Mouse (Mus musculus) liver, postnatal 0 days (tissue): ENCODE measurements at regions not wholly inside any gene's neighbourhood (a gene's known extent, or its start where the extent isn't known, plus 50 kb on each side); places are given as distances from the start of the nearest gene placed in this dataset.

Experiments
- CTCF ChIP-seq: sonication (generic); IDR thresholded peaks from 2 replicates; pipeline ENCODE4 v1.5.1; 2016; ENCODE audit warnings: antibody characterized with exemption, low read depth
- EP300 ChIP-seq: IDR thresholded peaks from 2 replicates; pipeline ENCODE4 v1.6.1; 2016; ENCODE audit warnings: antibody characterized with exemption, low read depth, mild to moderate bottlenecking

DNA sequence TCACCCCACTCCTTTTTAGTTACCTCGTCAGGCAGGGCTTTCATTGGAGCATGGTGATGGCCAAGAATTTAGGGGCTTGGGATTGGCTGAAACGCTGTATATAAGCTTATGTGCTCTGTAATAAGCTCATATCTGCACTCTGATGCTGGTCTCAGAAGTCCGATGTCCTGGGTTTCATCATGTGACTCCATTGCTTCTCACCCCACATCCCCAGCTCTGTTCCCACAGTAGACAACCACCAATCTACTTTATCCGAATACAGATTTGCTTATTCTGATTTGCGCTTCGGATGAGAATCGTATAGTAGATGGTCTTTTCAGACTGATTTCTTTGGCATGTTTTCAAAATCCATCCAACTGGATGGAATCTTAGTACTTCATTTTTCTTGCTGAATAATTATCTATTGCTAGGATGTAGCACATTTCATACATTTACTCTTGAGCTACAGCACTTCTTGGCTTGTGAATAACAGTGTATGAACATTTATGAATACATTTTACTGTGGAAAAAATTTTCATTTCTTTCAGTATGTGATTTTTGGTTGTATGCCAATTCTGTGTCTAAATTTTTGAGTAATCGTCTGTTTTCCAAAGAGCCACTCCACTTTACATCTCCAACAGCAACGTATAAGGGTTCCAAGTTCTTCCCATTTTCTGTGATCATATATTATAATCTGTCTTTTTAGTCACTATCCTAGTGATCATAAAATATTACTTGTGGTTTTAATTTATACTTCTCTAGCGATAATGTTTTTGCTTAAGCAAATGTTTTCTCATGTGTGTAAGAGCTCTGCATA is 185.7 kb downstream of the Hace1 start:
- no peak for TF ChIP-seq EP300
- TF ChIP-seq CTCF = no peak
